Mouse (Mus musculus) stomach, embryonic 14.5 days (tissue): ENCODE data around the gene Foxd2. TPM values are rescaled to one million over a fixed set of nuclear protein-coding genes. Genes with fewer than 3 reads are reported as not detected.
A peak's percentile ranks its signal among the peaks of the same experiment; 100 is the strongest.

ENCODE experiments used
- ATAC-seq: fragments of 200-750 bp; cut with Nextera tagmentation; 2 replicates; pipeline ENCODE4 v1.8.0; 2017; ENCODE audit warnings: low read depth, moderate TSS enrichment; ENCODE audit not compliant: insufficient number of reproducible peaks, insufficient read depth, low FRiP score
- H3K27ac ChIP-seq: fragments of 300-500 bp; sonication (generic); 2 replicates; pipeline ENCODE4 v1.5.1; 2014; ENCODE audit warnings: mild to moderate bottlenecking, low read length, moderate library complexity, mixed read lengths
- H3K27me3 ChIP-seq: fragments of 300-500 bp; sonication (generic); 2 replicates; pipeline ENCODE4 v1.6.1; 2014; ENCODE audit warnings: low read length, control low read depth, mixed read lengths; ENCODE audit not compliant: control insufficient read depth, insufficient read depth
- H3K36me3 ChIP-seq: fragments of 300-500 bp; sonication (generic); 2 replicates; pipeline ENCODE4 v1.6.1; 2014; ENCODE audit warnings: mild to moderate bottlenecking, control low read depth, low read length, moderate library complexity, mixed read lengths; ENCODE audit not compliant: control insufficient read depth, insufficient read depth
- H3K4me1 ChIP-seq: fragments of 300-500 bp; sonication (generic); 2 replicates; pipeline ENCODE4 v1.6.1; 2014; ENCODE audit warnings: low read length, control low read depth, mixed read lengths; ENCODE audit not compliant: control insufficient read depth, insufficient read depth
- H3K4me2 ChIP-seq: fragments of 300-500 bp; sonication (generic); replicated peaks from 2 replicates; pipeline ENCODE4 v1.6.1; 2014; ENCODE audit warnings: low read depth, low read length, control low read depth
- H3K4me3 ChIP-seq: fragments of 300-500 bp; sonication (generic); 2 replicates; pipeline ENCODE4 v1.5.1; 2014; ENCODE audit warnings: low read depth, low read length, control low read depth
- H3K9ac ChIP-seq: fragments of 300-500 bp; sonication (generic); replicated peaks from 2 replicates; pipeline ENCODE4 v1.6.1; 2014; ENCODE audit warnings: low read depth, mild to moderate bottlenecking, control low read depth, low read length, moderate library complexity, mixed read lengths
- H3K9me3 ChIP-seq: fragments of 300-500 bp; sonication (generic); 2 replicates; pipeline ENCODE4 v1.6.1; 2016; ENCODE audit warnings: low read depth, low read length, control low read depth; ENCODE audit not compliant: control insufficient read depth
- WGBS: fragments of 180-500 bp; shearing (Covaris S2); extraction: QIAGEN DNeasy Blood & Tissue Kit; methylation state at CpG from one replicate; pipeline ENCODE4 v1.1.7; 2014; 5-methylcytosine and 5-hydroxymethylcytosine counted together
- polyA plus RNA-seq: library from polyadenylated mRNA; unstranded; fragments of >200 nt; fragmentation: Nextera tagmentation; extraction: Ambion mirVana; gene quantifications from 2 replicates; pipeline ENCODE4 v1.2.1, GENCODE M21; 2014

Gene Foxd2
- polyA plus RNA-seq, 1 experiment from 2014 or later, result not detected

GRCm38 (mm10) chr4:114924971-114925916 lies 16.6 kb upstream of the Foxd2 start:
- WGBS, result under 1% methylated on average over 122 of the region's 125 CpGs

GRCm38 (mm10) chr4:114917091-114917490 lies 8.4 kb upstream of the Foxd2 start:
- 45% methylated on average over 2 of the region's 2 CpGs for WGBS
- peaks cover 45% of the 10 kb centered on the region for H3K27me3 ChIP-seq

More at GRCm38 (mm10) chr4:114924971-114925916, 16.6 kb upstream of the Foxd2 start:
- Histone ChIP-seq H3K27ac (no peak overlapping the region), H3K4me1 (peaks cover 5% of the 10 kb centered on the region; the same call in 1 of the 2 replicates), H3K9me3 (no peaks in the 10 kb centered on the region), H3K27me3 (peaks cover 70% of the 10 kb centered on the region), H3K4me3 (peak overlapping the region; percentile 38), H3K4me2 (peak overlapping the region; percentile 61), H3K9ac (no peak overlapping the region), H3K36me3 (no peaks in the 10 kb centered on the region)
- no peak for ATAC-seq

GRCm38 (mm10) chr4:114916056-114916455 lies 7.4 kb upstream of the Foxd2 start:
- Histone ChIP-seq H3K4me2 (no peak overlapping the region), H3K27me3 (peaks cover 44% of the 10 kb centered on the region), H3K4me3 (no peak overlapping the region), H3K27ac (no peak overlapping the region), H3K4me1 (no peaks in the 10 kb centered on the region), H3K9me3 (no peaks in the 10 kb centered on the region), H3K9ac (no peak overlapping the region), H3K36me3 (no peaks in the 10 kb centered on the region)
- 45% methylated on average over 4 of the region's 4 CpGs for WGBS
- ATAC-seq, result no peak

More at GRCm38 (mm10) chr4:114917091-114917490, 8.4 kb upstream of the Foxd2 start:
- H3K27ac ChIP-seq, result no peak overlapping the region
- no peak overlapping the region for H3K4me2 ChIP-seq
- no peak overlapping the region for H3K9ac ChIP-seq
- no peaks in the 10 kb centered on the region for H3K4me1 ChIP-seq
- no peaks in the 10 kb centered on the region for H3K9me3 ChIP-seq
- ATAC-seq, result no peak
- H3K36me3 ChIP-seq, result no peaks in the 10 kb centered on the region
- no peak overlapping the region for H3K4me3 ChIP-seq

- Histone ChIP-seq H3K27me3 (peaks cover 58% of the 10 kb centered on the region), H3K4me3 (no peak overlapping the region), H3K4me1 (no peaks in the 10 kb centered on the region), H3K36me3 (no peaks in the 10 kb centered on the region), H3K27ac (no peak overlapping the region), H3K4me2 (no peak overlapping the region), H3K9me3 (no peaks in the 10 kb centered on the region), H3K9ac (no peak overlapping the region)
- ATAC-seq, result no peak; the same call in 1 of the 2 replicates
- WGBS, result 2% methylated on average over 13 of the region's 13 CpGs
Measured at GRCm38 (mm10) chr4:114913594-114913962, 4.9 kb upstream of the Foxd2 start.

GRCm38 (mm10) chr4:114912705-114913593 lies 4.3 kb upstream of the Foxd2 start:
- H3K27me3 ChIP-seq, result peaks cover 65% of the 10 kb centered on the region
- no peaks in the 10 kb centered on the region for H3K9me3 ChIP-seq
- no peak for ATAC-seq
- no peak overlapping the region for H3K4me3 ChIP-seq
- WGBS, result 8% methylated on average over 35 of the region's 35 CpGs
- no peak overlapping the region for H3K9ac ChIP-seq
- no peaks in the 10 kb centered on the region for H3K36me3 ChIP-seq
- H3K4me2 ChIP-seq, result no peak overlapping the region
- H3K27ac ChIP-seq, result no peak overlapping the region
- peaks cover 5% of the 10 kb centered on the region; the same call in 1 of the 2 replicates for H3K4me1 ChIP-seq

GRCm38 (mm10) chr4:114909602-114910484 lies 1.2 kb upstream of the Foxd2 start:
- 4% methylated on average over 20 of the region's 20 CpGs for WGBS
- Histone ChIP-seq H3K27ac (no peak overlapping the region), H3K9me3 (no peaks in the 10 kb centered on the region), H3K4me3 (peak overlapping the region; percentile 38), H3K36me3 (no peaks in the 10 kb centered on the region), H3K4me1 (peaks cover 9% of the 10 kb centered on the region; the same call in 1 of the 2 replicates), H3K4me2 (peak overlapping the region; percentile 73), H3K27me3 (peaks cover 81% of the 10 kb centered on the region), H3K9ac (no peak overlapping the region)
- ATAC-seq, result no peak

GRCm38 (mm10) chr4:114907951-114908828 lies 483 bp downstream of the Foxd2 start:
- Histone ChIP-seq H3K27ac (no peak overlapping the region), H3K4me2 (peak overlapping the region; percentile 73), H3K9me3 (no peaks in the 10 kb centered on the region), H3K27me3 (peaks cover 75% of the 10 kb centered on the region), H3K36me3 (no peaks in the 10 kb centered on the region), H3K4me3 (peak overlapping the region; percentile 38), H3K9ac (0 out of 2 replicates have a peak overlapping the region, but pooled peaks have one; percentile 3), H3K4me1 (peaks cover 9% of the 10 kb centered on the region; the same call in 1 of the 2 replicates)
- under 1% methylated on average over 97 of the region's 103 CpGs for whole genome bisulfite sequencing
- peak; percentile 56 for ATAC-seq
